Mouse (Mus musculus): ENCODE results near the gene Opcml.

DNA sequence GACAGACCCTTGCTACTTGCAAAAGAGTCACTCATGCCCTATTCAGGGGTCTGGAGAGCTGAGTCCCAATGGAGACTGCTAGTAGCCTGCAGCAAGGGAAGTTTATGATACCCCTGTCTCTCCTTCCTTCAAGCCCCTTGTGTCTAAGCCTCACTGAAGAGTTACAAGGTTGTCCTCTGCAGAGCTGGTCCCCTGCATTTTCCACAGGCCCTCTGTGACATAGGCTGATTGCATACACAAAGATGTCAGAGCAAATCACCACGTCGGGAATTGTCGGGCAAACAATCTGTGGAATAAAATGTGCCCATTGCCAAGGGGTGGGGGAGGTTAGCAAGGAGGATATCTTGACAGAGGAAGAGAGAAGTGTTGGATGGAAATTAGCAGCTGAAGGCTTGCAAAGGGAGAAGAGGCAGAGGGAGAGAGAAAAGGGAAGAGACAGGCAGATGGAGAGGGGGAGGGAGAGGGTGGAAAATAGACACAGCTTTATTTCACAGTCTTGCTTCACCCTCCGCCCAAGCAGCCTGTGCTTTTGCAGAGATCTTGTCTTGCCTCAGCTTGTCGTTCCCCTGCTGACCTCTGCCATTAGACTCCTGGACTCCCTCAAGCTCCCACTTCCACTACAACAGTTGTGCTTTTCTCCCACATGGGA is 596.1 kb downstream of the Opcml start:
- TF ChIP-seq CTCF (IDR thresholded peaks at IDR 0.05; ENCODE audit: borderline replicate concordance, insufficient read depth, low read length): no peak
- no peak for TF ChIP-seq POLR2A (IDR thresholded peaks at IDR 0.05; ENCODE audit: low read depth, low read length)

All from embryonic fibroblast, embryonic 13.5 days (primary cell).